Mouse (Mus musculus) myocyte (in vitro differentiated cells): ENCODE data around the gene Olfr1461. TPM values are rescaled to one million over a fixed set of nuclear protein-coding genes. Genes with fewer than 3 reads are reported as not detected.

ENCODE experiments used
- H3K27me3 ChIP-seq: one replicate; pipeline ENCODE4 v1.6.1; 2011; ENCODE audit not compliant: control insufficient read depth, insufficient read depth, insufficient read length
- H3K36me3 ChIP-seq: one replicate; pipeline ENCODE4 v1.6.1; 2011; ENCODE audit not compliant: control insufficient read depth, insufficient read depth
- H3K4me2 ChIP-seq: one replicate; pipeline ENCODE4 v1.6.1; 2011; ENCODE audit warnings: low read depth, control low read depth
- H3K4me3 ChIP-seq: one replicate; pipeline ENCODE4 v1.5.1; 2011; ENCODE audit warnings: mild to moderate bottlenecking, control low read depth, moderate library complexity
- H3K79me2 ChIP-seq: one replicate; pipeline ENCODE4 v1.6.1; 2011; ENCODE audit not compliant: control insufficient read depth, insufficient read depth
- H3ac ChIP-seq: one replicate; pipeline ENCODE4 v1.6.1; 2011; ENCODE audit not compliant: control insufficient read depth, insufficient read length
- CEBPB ChIP-seq: IDR thresholded peaks from 2 replicates; pipeline ENCODE4 v1.6.1; 2011; ENCODE audit warnings: mild to moderate bottlenecking, moderate library complexity; ENCODE audit not compliant: poor library complexity, insufficient read depth, severe bottlenecking
- E2F4 ChIP-seq: IDR thresholded peaks from one replicate; pipeline ENCODE4 v1.6.1; 2011; ENCODE audit warnings: mild to moderate bottlenecking, control low read depth, moderate library complexity; ENCODE audit not compliant: insufficient read depth
- MAX ChIP-seq: IDR thresholded peaks from one replicate; pipeline ENCODE4 v1.6.1; 2011; ENCODE audit warnings: low read depth, mild to moderate bottlenecking, control low read depth
- MYOD1 ChIP-seq, 3 experiments: IDR thresholded peaks; one replicate each; pipeline ENCODE4 v1.6.1; 2011; ENCODE audit warnings: control low read depth in 2 of 3, low read depth in 2 of 3, mild to moderate bottlenecking in 2 of 3, moderate library complexity in 1 of 3; ENCODE audit not compliant: insufficient read length in 2 of 3, control insufficient read depth in 1 of 3
- MYOG ChIP-seq, 3 experiments: IDR thresholded peaks; one replicate each; pipeline ENCODE4 v1.6.1; 2011; ENCODE audit warnings: control low read depth in 2 of 3, low read depth in 2 of 3, mild to moderate bottlenecking in 2 of 3; ENCODE audit not compliant: insufficient read length in 2 of 3, control insufficient read depth in 1 of 3, insufficient read depth in 1 of 3
- POLR2A ChIP-seq: IDR thresholded peaks from one replicate; pipeline ENCODE4 v1.6.1; 2011; ENCODE audit warnings: low read depth, mild to moderate bottlenecking, control low read depth, moderate library complexity; ENCODE audit not compliant: insufficient read length
- POLR2AphosphoS2 ChIP-seq: IDR thresholded peaks from one replicate; pipeline ENCODE4 v1.6.1; 2011; ENCODE audit warnings: low read depth, control low read depth; ENCODE audit not compliant: insufficient read length
- REST ChIP-seq: IDR thresholded peaks from one replicate; pipeline ENCODE4 v1.6.1; 2011; ENCODE audit warnings: mild to moderate bottlenecking, control low read depth, moderate library complexity; ENCODE audit not compliant: insufficient read depth, insufficient read length
- SRF ChIP-seq: IDR thresholded peaks from one replicate; pipeline ENCODE4 v1.6.1; 2011; ENCODE audit warnings: low read depth; ENCODE audit not compliant: control insufficient read depth, insufficient read length
- TCF12 ChIP-seq: IDR thresholded peaks from one replicate; pipeline ENCODE4 v1.6.1; 2011; ENCODE audit warnings: mild to moderate bottlenecking, control low read depth; ENCODE audit not compliant: poor library complexity, insufficient read depth, severe bottlenecking
- TCF3 ChIP-seq: IDR thresholded peaks from one replicate; pipeline ENCODE4 v1.6.1; 2011; ENCODE audit warnings: low read depth, control low read depth; ENCODE audit not compliant: insufficient read length
- USF1 ChIP-seq: IDR thresholded peaks from one replicate; pipeline ENCODE4 v1.6.1; 2011; ENCODE audit warnings: low read depth, mild to moderate bottlenecking, control low read depth, moderate library complexity
- polyA plus RNA-seq: library from polyadenylated mRNA; unstranded; fragments of >200 nt; fragmentation: generic; extraction: Trizol; gene quantifications from one replicate; pipeline ENCODE4 v1.2.1, GENCODE M21; 2012; ENCODE audit warnings: missing spikeins

Olfr1461 gene
- not detected for polyA plus RNA-seq

- TF ChIP-seq MAX (no peak), E2F4 (no peak), USF1 (no peak), MYOG (IDR thresholded peaks at IDR 0.05; ENCODE audit: control insufficient read depth in 1 of 3, insufficient read depth in 1 of 3, insufficient read length in 2 of 3, low read depth in 2 of 3) (no peak), POLR2A (no peak), MYOD1 (IDR thresholded peaks at IDR 0.05; ENCODE audit: control insufficient read depth in 1 of 3, insufficient read length in 2 of 3, low read depth in 2 of 3) (no peak), POLR2AphosphoS2 (no peak), CEBPB (no peak), TCF3 (no peak), REST (no peak), SRF (no peak), TCF12 (no peak)
- H3ac ChIP-seq: no peak within 1 kb of the TSS
- H3K79me2 ChIP-seq: no peaks in the 10 kb centered on the region
- H3K36me3 ChIP-seq: no peaks in the 10 kb centered on the region
- H3K4me3 ChIP-seq: no peak within 1 kb of the TSS
- no peak within 1 kb of the TSS for H3K4me2 ChIP-seq
- no peaks in the 10 kb centered on the region for H3K27me3 ChIP-seq
Measured at GRCm38 (mm10) chr19:13162700-13163099, at the start of gene Olfr1461. TSS of gene Olfr1461 (plus strand) at chr19:13163000.

GRCm38 (mm10) chr19:13149449-13149848 lies 13.4 kb upstream of the Olfr1461 start, which contains the start of gene Olfr1459:
TSS of gene Olfr1459 (minus strand) at chr19:13149549.
- Histone ChIP-seq H3K79me2 (no peaks in the 10 kb centered on the region), H3K4me3 (no peak within 1 kb of the TSS), H3K27me3 (no peaks in the 10 kb centered on the region), H3K36me3 (no peaks in the 10 kb centered on the region), H3ac (no peak within 1 kb of the TSS), H3K4me2 (no peak within 1 kb of the TSS)
- no peak for TF ChIP-seq TCF12
- TF ChIP-seq MYOG (IDR thresholded peaks at IDR 0.05; ENCODE audit: control insufficient read depth in 1 of 3, insufficient read depth in 1 of 3, insufficient read length in 2 of 3, low read depth in 2 of 3): no peak
- TF ChIP-seq REST: no peak
- no peak for TF ChIP-seq CEBPB
- TF ChIP-seq MYOD1 (IDR thresholded peaks at IDR 0.05; ENCODE audit: control insufficient read depth in 1 of 3, insufficient read length in 2 of 3, low read depth in 2 of 3): no peak
- TF ChIP-seq POLR2A: no peak
- TF ChIP-seq USF1: no peak
- no peak for TF ChIP-seq MAX
- no peak for TF ChIP-seq E2F4
- no peak for TF ChIP-seq SRF
- TF ChIP-seq TCF3: no peak
- TF ChIP-seq POLR2AphosphoS2: no peak

- Histone ChIP-seq H3K79me2 (no peaks in the 10 kb centered on the region), H3K36me3 (no peaks in the 10 kb centered on the region), H3ac (no peak within 1 kb of the TSS), H3K27me3 (no peaks in the 10 kb centered on the region), H3K4me2 (no peak within 1 kb of the TSS), H3K4me3 (no peak within 1 kb of the TSS)
- TF ChIP-seq REST (no peak), POLR2A (no peak), USF1 (no peak), MYOG (IDR thresholded peaks at IDR 0.05; ENCODE audit: control insufficient read depth in 1 of 3, insufficient read depth in 1 of 3, insufficient read length in 2 of 3, low read depth in 2 of 3) (no peak), MAX (no peak), TCF3 (no peak), TCF12 (no peak)
Measured at GRCm38 (mm10) chr19:13185434-13185833, 22.6 kb downstream of the Olfr1461 start, which contains the start of gene Olfr1462. TSS of gene Olfr1462 (plus strand) at chr19:13185734.

Other genes with a start within 250 kb of the Olfr1461 start
- gene Olfr1448, start 238.6 kb upstream of the Olfr1461 start, polyA plus RNA-seq: not detected
- not detected for gene Olfr1449, start 232.2 kb upstream of the Olfr1461 start, polyA plus RNA-seq
- gene Olfr1450, start 212.7 kb upstream of the Olfr1461 start, polyA plus RNA-seq: not detected
- gene Olfr1451, start 168.0 kb upstream of the Olfr1461 start, polyA plus RNA-seq: not detected
- not detected for gene Olfr1453, start 134.7 kb upstream of the Olfr1461 start, polyA plus RNA-seq
- not detected for gene Olfr1454, start 102.4 kb upstream of the Olfr1461 start, polyA plus RNA-seq
- gene Olfr1457, start 65.1 kb upstream of the Olfr1461 start, polyA plus RNA-seq: not detected
- not detected for gene Olfr1458, start 56.2 kb upstream of the Olfr1461 start, polyA plus RNA-seq
- gene Olfr1459, start 13.5 kb upstream of the Olfr1461 start, polyA plus RNA-seq: 0.01 TPM
- not detected for gene Olfr1462, start 22.7 kb downstream of the Olfr1461 start, polyA plus RNA-seq
- gene Olfr1463, start 68.3 kb downstream of the Olfr1461 start, polyA plus RNA-seq: not detected
- gene Olfr1465, start 152.5 kb downstream of the Olfr1461 start, polyA plus RNA-seq: not detected
- not detected for gene Olfr1466, start 175.9 kb downstream of the Olfr1461 start, polyA plus RNA-seq
- gene Olfr1467, start 199.2 kb downstream of the Olfr1461 start, polyA plus RNA-seq: not detected
- not detected for gene Olfr1469, start 244.8 kb downstream of the Olfr1461 start, polyA plus RNA-seq